Mouse (Mus musculus) forebrain, embryonic 10.5 days (tissue): ENCODE results near the gene Nr3c2. TPM values are rescaled to one million over a fixed set of nuclear protein-coding genes. Genes with fewer than 3 reads are reported as not detected.

Experiments
- DNase-seq: peaks from one replicate; pipeline ENCODE4 v3.0.0-alpha.2; 2017; ENCODE audit warnings: low spot score; ENCODE audit errors: extremely low spot score
- H3K27ac ChIP-seq: fragments of 300-500 bp; sonication (generic); 2 replicates; pipeline ENCODE4 v1.5.1; 2016; ENCODE audit warnings: mild to moderate bottlenecking
- H3K27me3 ChIP-seq: fragments of 300-500 bp; sonication (generic); 2 replicates; pipeline ENCODE4 v1.6.1; 2016; ENCODE audit warnings: mild to moderate bottlenecking; ENCODE audit not compliant: poor library complexity, severe bottlenecking
- H3K36me3 ChIP-seq: fragments of 300-500 bp; sonication (generic); replicated peaks from 2 replicates; pipeline ENCODE4 v1.6.1; 2016; ENCODE audit warnings: mild to moderate bottlenecking, moderate library complexity
- H3K4me1 ChIP-seq: fragments of 300-500 bp; sonication (generic); 2 replicates; pipeline ENCODE4 v1.6.1; 2016
- H3K4me3 ChIP-seq: fragments of 300-500 bp; sonication (generic); 2 replicates; pipeline ENCODE4 v1.5.1; 2016; ENCODE audit warnings: mild to moderate bottlenecking, moderate library complexity
- H3K9me3 ChIP-seq: fragments of 300-500 bp; sonication (generic); 2 replicates; pipeline ENCODE4 v1.6.1; 2016; ENCODE audit warnings: mild to moderate bottlenecking, moderate library complexity
- WGBS: fragments of 180-500 bp; shearing (Covaris S2); methylation state at CpG from one replicate; pipeline ENCODE4 v1.1.7; 2016; 5-methylcytosine and 5-hydroxymethylcytosine counted together
- polyA plus RNA-seq: library from polyadenylated mRNA; unstranded; fragments of >200 nt; fragmentation: Nextera tagmentation; extraction: Ambion mirVana; gene quantifications from 2 replicates; pipeline ENCODE4 v1.2.1, GENCODE M21; 2016

The Nr3c2 gene
- polyA plus RNA-seq, 1 experiment from 2014 or later: 0.45 TPM

GRCm38 (mm10) chr8:77046217-77046616 is 147.0 kb downstream of the Nr3c2 start:
- DNase-seq: no peak
- no peaks in the 10 kb centered on the region for H3K4me1 ChIP-seq
- H3K36me3 ChIP-seq: no peaks in the 10 kb centered on the region
- WGBS: 92% methylated on average over 5 of the region's 5 CpGs
- H3K4me3 ChIP-seq: no peak overlapping the region
- no peaks in the 10 kb centered on the region for H3K27me3 ChIP-seq
- H3K27ac ChIP-seq: no peak overlapping the region
- no peaks in the 10 kb centered on the region for H3K9me3 ChIP-seq

- H3K27ac ChIP-seq: no peak overlapping the region
- 93% methylated on average over 3 of the region's 3 CpGs for WGBS
These were observed 147.5 kb downstream of the Nr3c2 start for GRCm38 (mm10) chr8:77046731-77047130.

GRCm38 (mm10) chr8:77051399-77052275 is 152.4 kb downstream of the Nr3c2 start:
- Histone ChIP-seq H3K27ac (no peak overlapping the region), H3K4me3 (no peak overlapping the region), H3K36me3 (no peaks in the 10 kb centered on the region), H3K9me3 (no peaks in the 10 kb centered on the region), H3K27me3 (no peaks in the 10 kb centered on the region), H3K4me1 (no peaks in the 10 kb centered on the region)
- 92% methylated on average over 10 of the region's 10 CpGs for WGBS
- DNase-seq: no peak

More at GRCm38 (mm10) chr8:77046731-77047130, 147.5 kb downstream of the Nr3c2 start:
- no peaks in the 10 kb centered on the region for H3K27me3 ChIP-seq
- H3K4me1 ChIP-seq: no peaks in the 10 kb centered on the region
- no peak overlapping the region for H3K4me3 ChIP-seq
- H3K36me3 ChIP-seq: no peaks in the 10 kb centered on the region
- no peak for DNase-seq
- H3K9me3 ChIP-seq: no peaks in the 10 kb centered on the region

GRCm38 (mm10) chr8:77055492-77056021 is 156.3 kb downstream of the Nr3c2 start:
- H3K36me3 ChIP-seq: no peaks in the 10 kb centered on the region
- DNase-seq: no peak
- WGBS: 88% methylated on average over 3 of the region's 3 CpGs
- H3K9me3 ChIP-seq: no peaks in the 10 kb centered on the region
- no peaks in the 10 kb centered on the region for H3K4me1 ChIP-seq
- H3K27me3 ChIP-seq: no peaks in the 10 kb centered on the region
- H3K4me3 ChIP-seq: no peak overlapping the region
- H3K27ac ChIP-seq: no peak overlapping the region

GRCm38 (mm10) chr8:77056853-77057252 is 157.6 kb downstream of the Nr3c2 start:
- DNase-seq: no peak
- WGBS: 92% methylated on average over 6 of the region's 6 CpGs

GRCm38 (mm10) chr8:77082687-77083086 is 183.4 kb downstream of the Nr3c2 start:
- Histone ChIP-seq H3K36me3 (no peaks in the 10 kb centered on the region), H3K27me3 (no peaks in the 10 kb centered on the region), H3K4me3 (no peak overlapping the region), H3K27ac (no peak overlapping the region), H3K9me3 (no peaks in the 10 kb centered on the region), H3K4me1 (no peaks in the 10 kb centered on the region)
- no peak for DNase-seq
- WGBS: 89% methylated on average over 4 of the region's 4 CpGs

More at GRCm38 (mm10) chr8:77056853-77057252, 157.6 kb downstream of the Nr3c2 start:
- no peak overlapping the region for H3K4me3 ChIP-seq
- no peaks in the 10 kb centered on the region for H3K36me3 ChIP-seq
- H3K27me3 ChIP-seq: no peaks in the 10 kb centered on the region
- H3K4me1 ChIP-seq: no peaks in the 10 kb centered on the region
- H3K9me3 ChIP-seq: no peaks in the 10 kb centered on the region
- no peak overlapping the region for H3K27ac ChIP-seq

GRCm38 (mm10) chr8:77086036-77086435 is 186.8 kb downstream of the Nr3c2 start:
- Histone ChIP-seq H3K9me3 (no peaks in the 10 kb centered on the region), H3K4me3 (no peak overlapping the region), H3K4me1 (no peaks in the 10 kb centered on the region), H3K27ac (no peak overlapping the region), H3K36me3 (no peaks in the 10 kb centered on the region), H3K27me3 (no peaks in the 10 kb centered on the region)
- DNase-seq: no peak
- WGBS: 88% methylated on average over 8 of the region's 8 CpGs

GRCm38 (mm10) chr8:77096721-77097120 is 197.5 kb downstream of the Nr3c2 start:
- Histone ChIP-seq H3K27me3 (no peaks in the 10 kb centered on the region), H3K4me1 (no peaks in the 10 kb centered on the region), H3K9me3 (no peaks in the 10 kb centered on the region), H3K36me3 (no peaks in the 10 kb centered on the region), H3K27ac (no peak overlapping the region), H3K4me3 (no peak overlapping the region)
- no peak for DNase-seq
- WGBS: 80% methylated on average over 4 of the region's 4 CpGs

- no peak overlapping the region for H3K27ac ChIP-seq
- no peak for DNase-seq
- no peaks in the 10 kb centered on the region for H3K4me1 ChIP-seq
- H3K36me3 ChIP-seq: no peaks in the 10 kb centered on the region
- H3K4me3 ChIP-seq: no peak overlapping the region
- WGBS: 86% methylated on average over 10 of the region's 10 CpGs
- H3K27me3 ChIP-seq: no peaks in the 10 kb centered on the region
- no peaks in the 10 kb centered on the region for H3K9me3 ChIP-seq
These were observed 198.9 kb downstream of the Nr3c2 start for GRCm38 (mm10) chr8:77098101-77098500.

- H3K27ac ChIP-seq: no peak overlapping the region
- H3K27me3 ChIP-seq: no peaks in the 10 kb centered on the region
- no peaks in the 10 kb centered on the region for H3K4me1 ChIP-seq
- H3K4me3 ChIP-seq: no peak overlapping the region
- H3K36me3 ChIP-seq: no peaks in the 10 kb centered on the region
- no peak for DNase-seq
- 88% methylated on average over 2 of the region's 2 CpGs for WGBS
- no peaks in the 10 kb centered on the region for H3K9me3 ChIP-seq
These were observed 201.1 kb downstream of the Nr3c2 start for GRCm38 (mm10) chr8:77100370-77100769.

- H3K4me3 ChIP-seq: no peak overlapping the region
- no peak for DNase-seq
- WGBS: 92% methylated on average over 7 of the region's 7 CpGs
- H3K4me1 ChIP-seq: no peaks in the 10 kb centered on the region
- no peaks in the 10 kb centered on the region for H3K36me3 ChIP-seq
- no peaks in the 10 kb centered on the region for H3K27me3 ChIP-seq
- no peaks in the 10 kb centered on the region for H3K9me3 ChIP-seq
- no peak overlapping the region for H3K27ac ChIP-seq
These were observed 203.6 kb downstream of the Nr3c2 start for GRCm38 (mm10) chr8:77102879-77103278.

GRCm38 (mm10) chr8:77112719-77113118 is 213.5 kb downstream of the Nr3c2 start:
- DNase-seq: no peak
- Histone ChIP-seq H3K4me1 (no peaks in the 10 kb centered on the region), H3K27ac (no peak overlapping the region), H3K36me3 (no peaks in the 10 kb centered on the region), H3K4me3 (no peak overlapping the region), H3K27me3 (no peaks in the 10 kb centered on the region), H3K9me3 (no peaks in the 10 kb centered on the region)
- 89% methylated on average over 2 of the region's 2 CpGs for WGBS

- DNase-seq: no peak
- no peaks in the 10 kb centered on the region for H3K9me3 ChIP-seq
- no peaks in the 10 kb centered on the region for H3K27me3 ChIP-seq
- no peak overlapping the region for H3K27ac ChIP-seq
- WGBS: 89% methylated on average over 10 of the region's 10 CpGs
- H3K4me3 ChIP-seq: no peak overlapping the region
- no peaks in the 10 kb centered on the region for H3K4me1 ChIP-seq
- H3K36me3 ChIP-seq: no peaks in the 10 kb centered on the region
These were observed 215.5 kb downstream of the Nr3c2 start for GRCm38 (mm10) chr8:77114769-77115168.
